Mouse (Mus musculus): ENCODE measurements around the gene Inha. TPM values are rescaled to one million over a fixed set of nuclear protein-coding genes. Genes with fewer than 3 reads are reported as not detected.

The Inha gene
- polyA plus RNA-seq, 1 experiment from 2014 or later = 0.67 TPM

- WGBS (ENCODE audit: insufficient replicate concordance) = 78% methylated on average over 34 of the region's 34 CpGs
- Histone ChIP-seq H3K4me1 (replicated peaks) (peaks cover 11% of the 10 kb centered on the region; the same call in 1 of the 2 replicates), H3K9ac (no peak overlapping the region), H3K4me3 (replicated peaks) (no peak overlapping the region), H3K27me3 (peaks cover 53% of the 10 kb centered on the region), H3K9me3 (replicated peaks) (no peaks in the 10 kb centered on the region), H3K27ac (replicated peaks) (no peak overlapping the region), H3K4me2 (no peak overlapping the region), H3K36me3 (replicated peaks) (0 out of 2 replicates have a peak, but pooled peaks cover 3% of the 10 kb centered on the region)
- no peak for ATAC-seq (ENCODE audit: insufficient read depth)
Measured at GRCm38 (mm10) chr1:75490785-75491551, 15.9 kb upstream of the Inha start.

GRCm38 (mm10) chr1:75492579-75493170 is 14.2 kb upstream of the Inha start:
- WGBS (ENCODE audit: insufficient replicate concordance) = 57% methylated on average over 24 of the region's 24 CpGs
- no peak overlapping the region for H3K4me3 ChIP-seq (replicated peaks)
- peaks cover 4% of the 10 kb centered on the region; the same call in 1 of the 2 replicates for H3K4me1 ChIP-seq (replicated peaks)
- ATAC-seq (ENCODE audit: insufficient read depth) = no peak
- H3K9ac ChIP-seq = no peak overlapping the region
- peaks cover 36% of the 10 kb centered on the region for H3K27me3 ChIP-seq
- H3K4me2 ChIP-seq = no peak overlapping the region
- no peaks in the 10 kb centered on the region for H3K9me3 ChIP-seq (replicated peaks)
- H3K36me3 ChIP-seq (replicated peaks) = 0 out of 2 replicates have a peak, but pooled peaks cover 7% of the 10 kb centered on the region
- no peak overlapping the region for H3K27ac ChIP-seq (replicated peaks)

- 0 out of 2 replicates have a peak, but pooled peaks cover 7% of the 10 kb centered on the region for H3K36me3 ChIP-seq (replicated peaks)
Measured at GRCm38 (mm10) chr1:75494878-75495548, 11.9 kb upstream of the Inha start.

GRCm38 (mm10) chr1:75498897-75499296 is 8.0 kb upstream of the Inha start:
- H3K36me3 ChIP-seq (replicated peaks) = 0 out of 2 replicates have a peak, but pooled peaks cover 4% of the 10 kb centered on the region
- ATAC-seq (ENCODE audit: insufficient read depth) = no peak
- no peak overlapping the region for H3K4me2 ChIP-seq
- H3K9ac ChIP-seq = no peak overlapping the region
- no peaks in the 10 kb centered on the region for H3K9me3 ChIP-seq (replicated peaks)
- H3K27ac ChIP-seq (replicated peaks) = no peak overlapping the region
- peaks cover 6% of the 10 kb centered on the region for H3K27me3 ChIP-seq
- no peaks in the 10 kb centered on the region for H3K4me1 ChIP-seq (replicated peaks)
- H3K4me3 ChIP-seq (replicated peaks) = no peak overlapping the region
- WGBS (ENCODE audit: insufficient replicate concordance) = 61% methylated on average over 4 of the region's 4 CpGs

More at GRCm38 (mm10) chr1:75494878-75495548, 11.9 kb upstream of the Inha start:
- ATAC-seq (ENCODE audit: insufficient read depth) = no peak
- H3K4me2 ChIP-seq = no peak overlapping the region
- H3K9ac ChIP-seq = no peak overlapping the region
- no peak overlapping the region for H3K4me3 ChIP-seq (replicated peaks)
- H3K27ac ChIP-seq (replicated peaks) = no peak overlapping the region
- peaks cover 13% of the 10 kb centered on the region; the same call in 1 of the 2 replicates for H3K27me3 ChIP-seq
- no peaks in the 10 kb centered on the region for H3K9me3 ChIP-seq (replicated peaks)
- WGBS (ENCODE audit: insufficient replicate concordance) = 57% methylated on average over 12 of the region's 12 CpGs
- no peaks in the 10 kb centered on the region for H3K4me1 ChIP-seq (replicated peaks)

GRCm38 (mm10) chr1:75499441-75499840 is 7.4 kb upstream of the Inha start:
- Histone ChIP-seq H3K27me3 (peaks cover 12% of the 10 kb centered on the region), H3K36me3 (replicated peaks) (0 out of 2 replicates have a peak, but pooled peaks cover 4% of the 10 kb centered on the region), H3K4me2 (no peak overlapping the region), H3K4me1 (replicated peaks) (no peaks in the 10 kb centered on the region), H3K4me3 (replicated peaks) (no peak overlapping the region), H3K9ac (no peak overlapping the region), H3K9me3 (replicated peaks) (no peaks in the 10 kb centered on the region), H3K27ac (replicated peaks) (no peak overlapping the region)
- WGBS (ENCODE audit: insufficient replicate concordance) = 70% methylated on average over 7 of the region's 7 CpGs
- ATAC-seq (ENCODE audit: insufficient read depth) = no peak

- H3K36me3 ChIP-seq (replicated peaks) = no peaks in the 10 kb centered on the region
- peaks cover 37% of the 10 kb centered on the region for H3K27me3 ChIP-seq
- no peak overlapping the region for H3K4me3 ChIP-seq (replicated peaks)
- no peak overlapping the region for H3K4me2 ChIP-seq
- H3K9ac ChIP-seq = no peak overlapping the region
- 0 out of 2 replicates have a peak, but pooled peaks cover 6% of the 10 kb centered on the region for H3K4me1 ChIP-seq (replicated peaks)
- 80% methylated on average over 9 of the region's 9 CpGs for WGBS (ENCODE audit: insufficient replicate concordance)
- H3K27ac ChIP-seq (replicated peaks) = no peak overlapping the region
- no peak for ATAC-seq (ENCODE audit: insufficient read depth)
- no peaks in the 10 kb centered on the region for H3K9me3 ChIP-seq (replicated peaks)
Measured at GRCm38 (mm10) chr1:75501905-75502304, 5.0 kb upstream of the Inha start.

GRCm38 (mm10) chr1:75502945-75503650 is 3.8 kb upstream of the Inha start:
- Histone ChIP-seq H3K27ac (replicated peaks) (no peak overlapping the region), H3K9ac (no peak overlapping the region), H3K4me1 (replicated peaks) (0 out of 2 replicates have a peak, but pooled peaks cover 6% of the 10 kb centered on the region), H3K36me3 (replicated peaks) (no peaks in the 10 kb centered on the region), H3K4me3 (replicated peaks) (no peak overlapping the region), H3K9me3 (replicated peaks) (no peaks in the 10 kb centered on the region), H3K27me3 (peaks cover 48% of the 10 kb centered on the region), H3K4me2 (no peak overlapping the region)
- WGBS (ENCODE audit: insufficient replicate concordance) = 69% methylated on average over 24 of the region's 25 CpGs
- no peak for ATAC-seq (ENCODE audit: insufficient read depth)

GRCm38 (mm10) chr1:75503651-75503980 is 3.3 kb upstream of the Inha start:
- no peak for ATAC-seq (ENCODE audit: insufficient read depth)
- Histone ChIP-seq H3K4me3 (replicated peaks) (no peak overlapping the region), H3K36me3 (replicated peaks) (no peaks in the 10 kb centered on the region), H3K27ac (replicated peaks) (no peak overlapping the region), H3K9me3 (replicated peaks) (no peaks in the 10 kb centered on the region), H3K9ac (no peak overlapping the region), H3K27me3 (peaks cover 54% of the 10 kb centered on the region), H3K4me1 (replicated peaks) (0 out of 2 replicates have a peak, but pooled peaks cover 6% of the 10 kb centered on the region), H3K4me2 (no peak overlapping the region)
- WGBS (ENCODE audit: insufficient replicate concordance) = 71% methylated on average over 23 of the region's 23 CpGs

GRCm38 (mm10) chr1:75504256-75505045 is 2.4 kb upstream of the Inha start:
- Histone ChIP-seq H3K9ac (no peak overlapping the region), H3K4me2 (peak overlapping the region; percentile 63), H3K27me3 (peaks cover 61% of the 10 kb centered on the region), H3K36me3 (replicated peaks) (no peaks in the 10 kb centered on the region), H3K4me1 (replicated peaks) (0 out of 2 replicates have a peak, but pooled peaks cover 6% of the 10 kb centered on the region), H3K9me3 (replicated peaks) (no peaks in the 10 kb centered on the region), H3K27ac (replicated peaks) (no peak overlapping the region), H3K4me3 (replicated peaks) (no peak overlapping the region)
- no peak for ATAC-seq (ENCODE audit: insufficient read depth)
- WGBS (ENCODE audit: insufficient replicate concordance) = 51% methylated on average over 9 of the region's 9 CpGs

Data from liver, embryonic 15.5 days (tissue).